Mouse (Mus musculus) C2C12 (cell line): ENCODE results near the gene Acvrl1.

Experiments used
- CTCF ChIP-seq: IDR thresholded peaks from one replicate; pipeline ENCODE4 v1.5.1; 2011; ENCODE audit not compliant: control insufficient read depth, insufficient read depth, insufficient read length
- MAX ChIP-seq: IDR thresholded peaks from one replicate; pipeline ENCODE4 v1.6.1; 2011; ENCODE audit warnings: mild to moderate bottlenecking, control low read depth
- MYOG ChIP-seq: IDR thresholded peaks from one replicate; pipeline ENCODE4 v1.6.1; 2011; ENCODE audit not compliant: control insufficient read depth, insufficient read length; ENCODE audit errors: extremely low read depth
- USF1 ChIP-seq: IDR thresholded peaks from one replicate; pipeline ENCODE4 v1.6.1; 2011; ENCODE audit warnings: low read depth, mild to moderate bottlenecking, control low read depth, moderate library complexity

GRCm38 (mm10) chr15:101163056-101163458 lies 34.7 kb downstream of the Acvrl1 start:
- TF ChIP-seq CTCF (no peak), MAX (no peak), USF1 (no peak), MYOG (no peak)
